Mouse (Mus musculus): ENCODE results near the gene Gm48552. TPM values are rescaled to one million over a fixed set of nuclear protein-coding genes. Genes with fewer than 3 reads are reported as not detected.

Gene Gm48552
- polyA plus RNA-seq, 1 experiment: 5.6 TPM

GRCm38 (mm10) chr10:81431526-81432168 lies 42.8 kb downstream of the Gm48552 start:
- DNase-seq (ENCODE audit: low read depth): no peak

DNA sequence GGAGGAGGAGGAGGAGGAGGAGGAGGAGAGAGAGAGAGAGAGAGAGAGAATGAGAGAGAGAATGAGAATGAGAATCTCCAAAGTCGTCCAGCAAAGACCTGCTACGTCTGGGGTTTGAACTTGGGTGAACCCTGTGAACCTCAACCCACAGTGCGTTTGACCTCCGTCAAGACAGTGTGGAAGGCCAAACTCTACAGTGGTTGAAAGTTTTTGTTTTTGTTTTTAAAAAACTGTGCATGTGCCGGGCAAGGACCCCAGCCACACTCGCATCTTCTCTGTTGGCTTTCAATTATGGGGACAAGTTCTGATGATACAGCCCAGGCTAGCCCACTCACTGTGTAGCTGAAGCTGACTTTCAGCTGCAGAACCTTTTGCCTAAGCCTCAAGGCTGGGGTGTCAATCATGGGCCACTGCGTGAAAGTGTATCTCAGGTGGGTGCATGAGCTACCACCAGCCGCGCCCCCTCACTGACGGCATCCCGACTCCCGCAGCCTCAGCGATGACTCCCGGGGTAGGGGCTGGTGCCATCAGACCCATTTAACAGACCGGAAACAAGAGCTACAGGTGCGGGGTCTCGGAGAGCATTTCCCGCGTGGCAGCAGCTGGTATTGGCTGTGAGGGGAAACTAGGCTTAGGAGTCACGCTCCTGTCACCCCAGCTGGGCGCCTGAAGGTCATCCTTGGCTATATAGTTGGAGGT lies 43.5 kb downstream of the Gm48552 start:
- DNase-seq (ENCODE audit: low read depth): no peak

DNA sequence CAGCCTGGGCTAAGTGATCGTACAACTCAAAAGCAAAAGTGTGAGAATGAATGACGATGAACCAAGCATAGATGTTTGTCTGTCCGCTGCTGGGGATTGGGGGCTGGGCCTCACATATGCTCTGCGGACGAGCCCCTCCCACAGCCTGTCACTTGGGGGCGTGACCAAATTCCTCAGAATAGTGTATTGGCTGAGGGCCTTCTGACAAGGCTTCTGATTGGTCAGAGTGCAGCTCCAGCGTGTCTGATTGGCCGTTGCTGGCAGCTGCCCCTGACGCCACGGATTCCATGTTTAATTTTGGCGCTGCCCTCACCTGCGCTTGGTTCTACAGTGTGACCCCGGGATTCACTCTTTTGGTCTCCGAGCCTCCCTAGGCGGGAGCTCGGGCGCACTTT lies 44.1 kb downstream of the Gm48552 start:
- DNase-seq (ENCODE audit: low read depth): no peak

GRCm38 (mm10) chr10:81433541-81434289 lies 44.9 kb downstream of the Gm48552 start:
- DNase-seq (ENCODE audit: low read depth): no peak

DNA sequence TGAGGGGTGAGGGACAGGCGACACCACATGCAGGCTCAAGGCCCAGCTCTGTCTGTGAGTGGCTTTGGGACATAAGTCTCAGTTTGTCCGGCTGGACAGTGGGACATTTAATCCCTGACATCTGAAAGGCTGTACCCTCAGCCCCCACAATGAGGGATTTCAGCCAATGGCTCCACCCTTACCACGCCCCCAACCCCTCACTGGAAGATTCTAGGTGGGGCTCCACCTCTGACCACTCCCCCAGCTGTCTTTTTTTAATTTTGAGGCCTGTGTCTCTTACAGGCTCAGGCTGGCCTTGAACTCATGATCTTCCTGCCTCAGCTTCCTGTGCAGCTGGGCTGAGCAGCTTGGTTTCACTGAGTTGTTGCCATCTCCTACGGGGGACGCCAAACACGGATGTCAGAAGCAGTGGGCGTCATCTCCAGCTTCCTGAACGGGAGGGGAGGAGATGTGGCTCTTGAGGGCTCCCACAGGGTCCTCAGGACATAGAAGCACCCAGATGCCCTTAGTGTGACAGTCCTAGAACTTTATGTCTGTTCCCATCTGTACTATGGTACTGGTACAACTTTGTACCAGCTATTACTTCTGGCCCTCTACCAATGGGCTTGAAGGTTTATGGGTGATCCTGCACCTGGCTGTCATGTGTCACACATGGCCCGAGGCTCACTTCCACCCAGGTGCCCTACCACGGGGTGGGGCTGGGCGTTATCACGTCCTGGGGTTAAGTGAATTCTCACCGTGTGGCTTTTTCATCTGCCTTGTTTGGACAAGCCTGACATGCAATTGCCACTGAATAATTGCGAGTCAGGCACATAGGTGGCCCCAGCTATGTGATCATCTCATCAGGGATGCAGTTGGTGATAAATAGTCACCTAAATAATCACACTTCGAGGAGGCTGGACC lies 45.8 kb downstream of the Gm48552 start:
- no peak for DNase-seq (ENCODE audit: low read depth)

GRCm38 (mm10) chr10:81435436-81435835 lies 46.6 kb downstream of the Gm48552 start:
- no peak for DNase-seq (ENCODE audit: low read depth)

Other genes with a start within 250 kb of the Gm48552 start
- gene Pias4, start 221.1 kb upstream of the Gm48552 start, polyA plus RNA-seq (2012; rRNA removed): 31.5 and 32.8 TPM in 2 replicates
- gene Eef2, start 212.4 kb upstream of the Gm48552 start, polyA plus RNA-seq (2012; rRNA removed): 1,971 and 2,241 TPM in 2 replicates
- gene Dapk3, start 206.0 kb upstream of the Gm48552 start, polyA plus RNA-seq (2012; rRNA removed): 76.3 and 81.7 TPM in 2 replicates
- not detected in 2 replicates for gene 4930442H23Rik, start 205.2 kb upstream of the Gm48552 start, polyA plus RNA-seq (2012; rRNA removed)
- gene Nmrk2, start 187.0 kb upstream of the Gm48552 start, polyA plus RNA-seq (2012; rRNA removed): not detected in 2 replicates
- 0.03 TPM in 1 of 2 replicates, not detected in the other for gene Atcay, start 158.2 kb upstream of the Gm48552 start, polyA plus RNA-seq (2012; rRNA removed)
- 17.9 and 20.9 TPM in 2 replicates for gene Zfr2, start 155.8 kb upstream of the Gm48552 start, polyA plus RNA-seq (2012; rRNA removed)
- 3.1 and 4.7 TPM in 2 replicates for gene Matk, start 136.1 kb upstream of the Gm48552 start, polyA plus RNA-seq (2012; rRNA removed)
- 65.7 and 72.8 TPM in 2 replicates for gene Mrpl54, start 122.1 kb upstream of the Gm48552 start, polyA plus RNA-seq (2012; rRNA removed)
- 61.1 and 77.4 TPM in 2 replicates for gene Apba3, start 122.0 kb upstream of the Gm48552 start, polyA plus RNA-seq (2012; rRNA removed)
- gene Tjp3, start 97.4 kb upstream of the Gm48552 start, polyA plus RNA-seq (2012; rRNA removed): 21.4 and 29.9 TPM in 2 replicates
- gene Pip5k1c, start 96.0 kb upstream of the Gm48552 start, polyA plus RNA-seq (2012; rRNA removed): 57.9 and 58.4 TPM in 2 replicates
- 24.8 and 25.0 TPM in 2 replicates for gene Cactin, start 67.9 kb upstream of the Gm48552 start, polyA plus RNA-seq (2012; rRNA removed)
- gene Tbxa2r, start 60.3 kb upstream of the Gm48552 start, polyA plus RNA-seq (2012; rRNA removed): 8.3 and 9.3 TPM in 2 replicates
- gene Gipc3, start 45.7 kb upstream of the Gm48552 start, polyA plus RNA-seq (2012; rRNA removed): 1.4 and 1.7 TPM in 2 replicates
- gene Hmg20b, start 38.5 kb upstream of the Gm48552 start, polyA plus RNA-seq (2012; rRNA removed): 60.3 and 76.7 TPM in 2 replicates
- 29.8 and 39.5 TPM in 2 replicates for gene Mfsd12, start 31.5 kb upstream of the Gm48552 start, polyA plus RNA-seq (2012; rRNA removed)
- 1.7 and 2.0 TPM in 2 replicates for gene 4930404N11Rik, start 23.2 kb upstream of the Gm48552 start, polyA plus RNA-seq (2012; rRNA removed)
- gene Fzr1, start 10.5 kb upstream of the Gm48552 start, polyA plus RNA-seq (2012; rRNA removed): 48.7 and 59.7 TPM in 2 replicates
- 93.9 and 96.3 TPM in 2 replicates for gene Dohh, start 4.6 kb upstream of the Gm48552 start, polyA plus RNA-seq (2012; rRNA removed)
- 3.3 and 4.2 TPM in 2 replicates for gene Gm48551, start 4.5 kb upstream of the Gm48552 start, polyA plus RNA-seq (2012; rRNA removed)
- 28.6 and 32.6 TPM in 2 replicates for gene Smim24, start 4.0 kb downstream of the Gm48552 start, polyA plus RNA-seq (2012; rRNA removed)
- 33.6 and 61.6 TPM in 2 replicates for gene Nfic, start 66.6 kb downstream of the Gm48552 start, polyA plus RNA-seq (2012; rRNA removed)
- 0.27 and 0.67 TPM in 2 replicates for gene Celf5, start 93.7 kb downstream of the Gm48552 start, polyA plus RNA-seq (2012; rRNA removed)
- 115 and 131 TPM in 2 replicates for gene Ncln, start 107.4 kb downstream of the Gm48552 start, polyA plus RNA-seq (2012; rRNA removed)
- 2.8 and 3.5 TPM in 2 replicates for gene S1pr4, start 111.1 kb downstream of the Gm48552 start, polyA plus RNA-seq (2012; rRNA removed)
- gene Gna15, start 135.2 kb downstream of the Gm48552 start, polyA plus RNA-seq (2012; rRNA removed): 3.3 and 4.7 TPM in 2 replicates
- gene Gna11, start 156.2 kb downstream of the Gm48552 start, polyA plus RNA-seq (2012; rRNA removed): 202 and 223 TPM in 2 replicates
- gene Aes, start 170.5 kb downstream of the Gm48552 start, polyA plus RNA-seq (2012; rRNA removed): 651 and 877 TPM in 2 replicates
- gene Tle2, start 185.6 kb downstream of the Gm48552 start, polyA plus RNA-seq (2012; rRNA removed): 75.0 and 107 TPM in 2 replicates
- gene Tle6, start 212.1 kb downstream of the Gm48552 start, polyA plus RNA-seq (2012; rRNA removed): 14.2 and 31.0 TPM in 2 replicates
- 1.2 and 1.7 TPM in 2 replicates for gene BC025920, start 217.3 kb downstream of the Gm48552 start, polyA plus RNA-seq (2012; rRNA removed)
- 27.7 and 28.5 TPM in 2 replicates for gene Sirt6, start 238.8 kb downstream of the Gm48552 start, polyA plus RNA-seq (2012; rRNA removed)
- 38.6 and 40.5 TPM in 2 replicates for gene Ankrd24, start 239.5 kb downstream of the Gm48552 start, polyA plus RNA-seq (2012; rRNA removed)